Mouse (Mus musculus): Measurements from ENCODE around the gene Adap1.

The Adap1 gene

GRCm38 (mm10) chr5:139325395-139325966 lies at the start of gene Adap1:
Gene Adap1, minus strand, starts transcription at chr5:139325622.
- ATAC-seq (ENCODE audit: insufficient number of reproducible peaks, low FRiP score, low TSS enrichment): peak; percentile 60

DNA sequence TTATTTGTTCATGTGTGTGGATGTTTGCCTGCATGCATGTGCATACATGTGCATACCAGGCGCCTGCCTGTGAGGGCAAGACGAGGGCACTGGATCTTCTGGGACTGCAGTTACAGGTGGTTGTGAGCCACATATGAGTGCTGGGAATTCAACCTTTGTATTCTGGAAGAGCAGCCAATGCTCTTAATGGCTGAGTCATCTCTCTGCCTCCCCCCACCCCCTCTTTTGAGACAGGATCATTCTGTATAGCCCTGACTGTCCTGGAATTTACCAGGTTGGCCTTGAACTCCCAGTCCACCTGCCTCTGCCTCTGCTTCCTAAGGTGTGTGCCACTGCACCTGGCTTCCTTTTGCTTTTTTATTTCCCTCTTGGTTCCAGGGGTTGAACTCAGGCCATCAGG lies 49.4 kb upstream of the Adap1 start:
- ATAC-seq (ENCODE audit: insufficient number of reproducible peaks, low FRiP score, low TSS enrichment): no peak

- no peak for ATAC-seq (ENCODE audit: insufficient number of reproducible peaks, low FRiP score, low TSS enrichment)
These were observed 48.5 kb upstream of the Adap1 start for GRCm38 (mm10) chr5:139373889-139374444.

DNA sequence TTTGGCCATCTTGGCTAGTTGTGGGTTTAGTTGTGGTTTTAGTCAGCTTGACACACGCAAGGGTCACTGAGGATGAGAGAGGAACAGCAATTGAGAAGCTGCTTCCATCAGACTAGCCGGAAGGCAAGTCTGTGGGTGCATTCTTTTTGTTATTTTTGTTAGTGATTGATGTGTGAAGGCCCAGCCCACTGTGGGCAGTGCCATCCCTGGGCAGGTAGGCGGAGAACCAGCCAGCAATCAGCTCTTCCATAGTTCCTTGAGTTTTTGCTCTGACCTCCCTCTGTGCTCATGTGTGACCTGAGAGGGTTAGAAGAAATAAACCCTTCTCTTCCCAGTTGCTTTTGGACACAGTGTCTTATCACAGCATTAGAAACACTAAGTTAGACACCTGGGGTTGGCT lies 47.7 kb upstream of the Adap1 start:
- no peak for ATAC-seq (ENCODE audit: insufficient number of reproducible peaks, low FRiP score, low TSS enrichment)

GRCm38 (mm10) chr5:139371631-139372401 lies 46.4 kb upstream of the Adap1 start:
- peak; percentile 71; the same call in 1 of the 2 replicates for ATAC-seq (ENCODE audit: insufficient number of reproducible peaks, low FRiP score, low TSS enrichment)

GRCm38 (mm10) chr5:139371118-139371517 lies 45.7 kb upstream of the Adap1 start:
- ATAC-seq (ENCODE audit: insufficient number of reproducible peaks, low FRiP score, low TSS enrichment): no peak

DNA sequence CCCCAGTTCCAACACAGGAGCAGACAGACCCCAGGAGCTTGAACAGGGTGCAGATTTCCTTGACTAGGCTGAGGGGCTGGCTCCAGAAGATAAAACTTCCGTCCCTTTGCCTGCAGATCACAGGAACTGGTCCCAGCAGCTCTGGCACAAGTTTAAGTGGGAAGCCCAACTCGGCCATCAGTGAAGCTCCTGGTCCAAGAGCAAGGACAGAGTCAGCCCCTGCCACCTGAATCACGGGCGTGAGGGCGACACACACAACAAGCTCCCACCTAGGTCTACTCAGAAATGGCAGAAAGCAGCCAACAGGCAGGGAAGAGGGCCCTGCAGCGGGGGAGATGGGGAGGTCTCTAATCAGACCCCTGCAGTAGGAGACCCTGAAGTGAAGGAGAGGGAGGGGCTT lies 44.9 kb upstream of the Adap1 start:
- no peak for ATAC-seq (ENCODE audit: insufficient number of reproducible peaks, low FRiP score, low TSS enrichment)

- no peak for ATAC-seq (ENCODE audit: insufficient number of reproducible peaks, low FRiP score, low TSS enrichment)
These were observed 43.4 kb upstream of the Adap1 start for GRCm38 (mm10) chr5:139368638-139369320.

GRCm38 (mm10) chr5:139367884-139368458 lies 42.5 kb upstream of the Adap1 start:
- ATAC-seq (ENCODE audit: insufficient number of reproducible peaks, low FRiP score, low TSS enrichment): no peak

GRCm38 (mm10) chr5:139366484-139366883 lies 41.1 kb upstream of the Adap1 start:
- no peak for ATAC-seq (ENCODE audit: insufficient number of reproducible peaks, low FRiP score, low TSS enrichment)

- ATAC-seq (ENCODE audit: insufficient number of reproducible peaks, low FRiP score, low TSS enrichment): no peak
These were observed 40.4 kb upstream of the Adap1 start for GRCm38 (mm10) chr5:139365827-139366226.

GRCm38 (mm10) chr5:139364911-139365571 lies 39.6 kb upstream of the Adap1 start:
- no peak for ATAC-seq (ENCODE audit: insufficient number of reproducible peaks, low FRiP score, low TSS enrichment)

- ATAC-seq (ENCODE audit: insufficient number of reproducible peaks, low FRiP score, low TSS enrichment): peak; percentile 36; the same call in 1 of the 2 replicates
These were observed 39.0 kb upstream of the Adap1 start for GRCm38 (mm10) chr5:139364260-139364910.

GRCm38 (mm10) chr5:139363858-139364257 lies 38.4 kb upstream of the Adap1 start:
- no peak; the same call in 1 of the 2 replicates for ATAC-seq (ENCODE audit: insufficient number of reproducible peaks, low FRiP score, low TSS enrichment)

DNA sequence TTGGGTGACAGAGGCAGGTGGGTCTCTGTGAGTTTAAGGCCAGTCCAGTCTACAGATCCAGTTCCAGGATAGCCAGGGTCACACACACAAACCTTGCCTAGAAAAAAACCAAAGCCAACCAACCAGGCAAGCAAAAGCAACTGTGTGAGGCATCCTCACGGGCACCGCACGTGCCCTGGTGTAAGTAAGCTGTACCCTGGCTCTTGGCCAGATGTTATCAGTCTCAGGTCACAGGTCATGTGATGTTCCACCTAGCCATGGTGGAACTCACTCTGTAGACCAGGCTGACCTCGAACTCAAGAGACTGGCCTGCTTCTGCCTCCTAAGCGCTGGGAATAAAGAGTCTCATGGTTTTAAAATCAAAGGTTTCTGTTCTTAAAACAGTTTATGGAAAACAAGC lies 33.8 kb upstream of the Adap1 start:
- no peak for ATAC-seq (ENCODE audit: insufficient number of reproducible peaks, low FRiP score, low TSS enrichment)

DNA sequence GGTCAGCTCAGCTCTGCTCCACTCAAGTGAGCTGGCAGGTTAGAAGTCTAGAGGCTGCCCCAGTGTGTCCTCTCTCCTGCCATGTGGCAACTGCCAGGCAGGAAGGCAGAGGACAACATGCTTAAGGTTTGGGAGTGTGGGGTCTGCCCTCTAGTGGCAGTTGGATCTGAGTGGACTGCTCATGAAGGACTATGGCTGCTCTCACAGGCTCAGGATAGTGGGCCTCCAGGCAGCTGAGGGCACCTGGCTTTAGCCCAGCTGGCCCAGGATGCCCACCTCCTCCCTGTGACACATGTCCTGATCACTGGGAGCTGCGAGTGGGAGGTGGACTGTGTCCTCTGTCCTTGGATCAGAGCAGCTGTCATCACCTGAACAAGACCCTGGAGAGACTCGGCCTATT lies 33.2 kb upstream of the Adap1 start:
- 0 out of 2 replicates have a peak, but pooled peaks have one; percentile 32 for ATAC-seq (ENCODE audit: insufficient number of reproducible peaks, low FRiP score, low TSS enrichment)

DNA sequence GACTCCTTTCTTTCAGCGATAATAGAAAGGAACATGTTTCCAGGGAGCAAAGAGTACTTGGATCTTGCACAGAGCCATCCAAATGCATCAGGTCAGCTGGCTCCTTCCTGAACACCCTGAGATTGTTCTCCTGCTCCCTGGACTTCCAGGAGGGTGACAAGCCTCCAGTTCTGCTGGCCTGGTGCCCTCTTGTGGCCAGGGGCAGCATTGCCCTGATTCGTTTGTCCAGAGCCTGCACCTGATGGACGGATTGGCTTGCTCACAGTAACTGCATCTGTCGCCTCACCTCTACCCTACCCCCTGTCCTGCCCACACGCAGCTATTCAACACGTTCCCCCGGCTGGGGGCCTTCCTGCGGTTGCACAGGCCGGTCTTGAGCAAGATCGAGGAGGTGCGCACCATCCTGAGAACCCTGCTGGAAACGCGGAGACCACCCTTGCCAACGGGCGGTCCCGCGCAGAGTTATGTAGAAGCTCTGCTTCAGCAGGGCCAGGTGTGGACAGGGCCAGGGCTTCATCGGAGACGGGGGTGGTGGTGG lies 29.9 kb upstream of the Adap1 start:
- ATAC-seq (ENCODE audit: insufficient number of reproducible peaks, low FRiP score, low TSS enrichment): peak; percentile 43; the same call in 1 of the 2 replicates

GRCm38 (mm10) chr5:139353946-139354345 lies 28.5 kb upstream of the Adap1 start:
- ATAC-seq (ENCODE audit: insufficient number of reproducible peaks, low FRiP score, low TSS enrichment): no peak

GRCm38 (mm10) chr5:139353496-139353895 lies 28.1 kb upstream of the Adap1 start:
- no peak for ATAC-seq (ENCODE audit: insufficient number of reproducible peaks, low FRiP score, low TSS enrichment)
